Mouse (Mus musculus): ENCODE data around the gene Pced1b.
"Not testable (repeated sequence)": the region's sequence is repeated elsewhere in the genome, so short reads cannot be mapped to it uniquely, and the experiment has no call there.

Pced1b gene

GRCm38 (mm10) chr15:97372611-97373131, 125.8 kb downstream of the Pced1b start:
- DNase-seq (ENCODE audit: extremely low spot score, low spot score) = no peak

- peak; percentile 44 for DNase-seq (ENCODE audit: extremely low spot score, low spot score)
These were observed 126.5 kb downstream of the Pced1b start for GRCm38 (mm10) chr15:97373203-97374084.

- no peak for DNase-seq (ENCODE audit: extremely low spot score, low spot score)
These were observed 127.4 kb downstream of the Pced1b start for GRCm38 (mm10) chr15:97374085-97374844.

- no peak for DNase-seq (ENCODE audit: extremely low spot score, low spot score)
These were observed 128.2 kb downstream of the Pced1b start for GRCm38 (mm10) chr15:97374845-97375720.

GRCm38 (mm10) chr15:97376081-97376742, 129.3 kb downstream of the Pced1b start:
- DNase-seq (ENCODE audit: extremely low spot score, low spot score) = no peak

- DNase-seq (ENCODE audit: extremely low spot score, low spot score) = peak; percentile 32
These were observed 129.9 kb downstream of the Pced1b start for GRCm38 (mm10) chr15:97376792-97377222.

GRCm38 (mm10) chr15:97378061-97378460, 131.2 kb downstream of the Pced1b start:
- DNase-seq (ENCODE audit: extremely low spot score, low spot score) = no peak

GRCm38 (mm10) chr15:97379489-97380304, 132.8 kb downstream of the Pced1b start:
- no peak for DNase-seq (ENCODE audit: extremely low spot score, low spot score)

GRCm38 (mm10) chr15:97382567-97382966, 135.7 kb downstream of the Pced1b start:
- no peak for DNase-seq (ENCODE audit: extremely low spot score, low spot score)

GRCm38 (mm10) chr15:97383523-97384141, 136.7 kb downstream of the Pced1b start:
- no peak for DNase-seq (ENCODE audit: extremely low spot score, low spot score)

GRCm38 (mm10) chr15:97384170-97385018, 137.5 kb downstream of the Pced1b start:
- no peak for DNase-seq (ENCODE audit: extremely low spot score, low spot score)

GRCm38 (mm10) chr15:97385174-97385573, 138.3 kb downstream of the Pced1b start:
- not testable (repeated sequence) for DNase-seq (ENCODE audit: extremely low spot score, low spot score)

- DNase-seq (ENCODE audit: extremely low spot score, low spot score) = no peak
These were observed 140.9 kb downstream of the Pced1b start for GRCm38 (mm10) chr15:97387793-97388192.

- no peak for DNase-seq (ENCODE audit: extremely low spot score, low spot score)
These were observed 142.7 kb downstream of the Pced1b start for GRCm38 (mm10) chr15:97389577-97389976.

GRCm38 (mm10) chr15:97390778-97391177, 143.9 kb downstream of the Pced1b start:
- no peak for DNase-seq (ENCODE audit: extremely low spot score, low spot score)

- DNase-seq (ENCODE audit: extremely low spot score, low spot score) = no peak
These were observed 144.5 kb downstream of the Pced1b start for GRCm38 (mm10) chr15:97391436-97391835.

- no peak for DNase-seq (ENCODE audit: extremely low spot score, low spot score)
These were observed 147.7 kb downstream of the Pced1b start for GRCm38 (mm10) chr15:97394561-97394960.

- DNase-seq (ENCODE audit: extremely low spot score, low spot score) = no peak
These were observed 149.8 kb downstream of the Pced1b start for GRCm38 (mm10) chr15:97396586-97397299.

Measured in neural tube, embryonic 10.5 days (tissue).